Mouse (Mus musculus): ENCODE data around the gene Zwilch.
A peak's percentile ranks its signal among the peaks of the same experiment; 100 is the strongest.

Zwilch gene

DNA sequence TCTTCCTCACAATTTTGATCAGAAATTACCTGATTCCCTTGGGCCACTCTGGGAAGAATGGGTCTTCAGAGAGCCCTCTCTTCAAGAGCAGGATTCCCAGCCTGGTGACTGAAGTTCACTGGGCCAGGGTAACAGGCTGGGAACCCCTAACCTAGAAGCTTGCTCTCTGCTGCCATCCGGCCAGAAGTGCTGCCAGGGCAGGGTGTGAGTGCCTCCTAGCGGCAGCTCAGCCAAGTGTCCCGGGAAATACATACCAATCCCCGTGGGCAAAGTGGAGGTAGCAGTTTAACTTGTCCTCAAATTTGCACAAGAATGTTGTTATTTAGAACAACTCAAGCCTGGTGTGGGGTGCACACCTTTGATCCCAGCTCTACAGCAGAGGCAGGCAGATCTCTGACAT lies 72.5 kb downstream of the Zwilch start:
- DNase-seq: peak; percentile 92

GRCm38 (mm10) chr9:64098282-64098681 lies 74.6 kb downstream of the Zwilch start:
- no peak for DNase-seq

DNA sequence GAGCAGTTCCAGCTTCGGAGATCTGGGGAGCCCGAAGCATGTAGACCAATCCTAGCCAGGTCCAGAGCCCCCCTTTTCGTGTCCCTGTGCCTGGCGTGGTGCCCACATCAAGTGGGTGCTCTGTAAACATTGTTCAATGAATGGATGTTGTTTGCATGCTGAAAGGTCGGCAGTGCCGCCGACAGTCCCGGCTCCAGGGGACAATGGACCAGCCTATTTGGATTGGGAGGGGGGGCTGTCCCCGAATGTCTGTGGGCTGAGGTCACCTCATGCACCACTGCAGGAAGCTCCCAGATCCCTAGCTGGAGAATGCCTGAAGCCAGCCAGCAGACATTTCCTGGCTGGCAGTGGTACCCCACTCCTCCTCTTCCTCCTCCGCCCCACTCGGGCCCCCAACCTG lies 78.8 kb downstream of the Zwilch start:
- no peak for DNase-seq

DNA sequence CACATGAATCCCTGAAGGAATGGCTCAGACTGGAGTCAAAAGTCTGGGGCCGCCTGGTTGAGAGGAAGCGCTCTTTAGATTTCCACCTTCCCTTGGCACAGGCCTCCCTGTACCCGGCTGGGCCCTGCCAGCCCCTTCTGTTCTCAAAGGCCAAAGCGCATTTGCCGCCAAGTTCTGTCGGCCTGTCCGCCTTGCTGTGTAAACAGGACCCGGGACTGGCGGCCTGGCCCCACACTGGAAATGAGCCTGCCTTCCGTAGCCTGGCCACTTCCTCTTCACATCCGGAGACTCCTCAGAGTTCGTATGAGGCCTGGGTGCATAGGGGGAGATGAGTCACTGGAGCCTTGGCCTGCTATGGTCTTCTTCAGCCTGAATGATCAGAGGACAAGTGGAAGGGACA lies 83.9 kb downstream of the Zwilch start:
- no peak for DNase-seq

GRCm38 (mm10) chr9:64088346-64088745 lies 84.6 kb downstream of the Zwilch start:
- no peak for DNase-seq

DNA sequence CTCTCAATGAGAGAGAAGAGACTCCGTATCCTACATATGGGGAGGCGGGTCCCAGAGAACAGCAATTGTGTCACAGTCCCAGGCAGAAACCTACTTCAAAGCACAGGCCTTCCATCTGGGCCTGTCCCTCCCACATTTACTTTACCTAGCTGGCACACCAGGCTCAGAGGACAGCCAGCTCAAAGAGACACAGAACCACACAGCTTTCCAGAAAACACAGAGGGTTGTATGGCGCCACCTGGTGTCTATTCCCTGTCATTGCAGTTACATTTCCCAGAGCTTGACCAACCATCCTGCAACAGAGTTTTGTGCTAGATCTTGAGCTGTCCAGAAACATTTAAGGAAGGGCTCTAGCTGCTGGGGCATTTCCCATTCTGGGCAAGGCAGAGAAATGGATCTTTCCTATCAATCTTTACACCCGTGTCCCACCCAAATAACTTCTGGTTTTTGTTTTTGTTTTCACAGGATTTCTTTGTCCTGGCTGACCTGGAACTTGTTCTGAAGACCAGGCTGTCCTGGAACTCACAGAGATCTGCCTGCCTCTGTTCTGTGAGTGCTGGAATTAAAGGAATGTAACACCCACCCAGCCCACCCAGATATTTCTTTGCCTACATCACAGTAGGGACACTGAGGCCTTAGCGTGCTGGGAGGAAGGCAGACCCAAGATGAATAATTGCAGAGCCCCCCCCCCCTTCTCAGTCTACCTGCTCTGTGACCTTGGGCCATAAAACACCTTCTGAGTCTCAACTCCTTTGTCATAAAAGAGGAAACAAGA lies 85.3 kb downstream of the Zwilch start:
- DNase-seq: peak; percentile 67
